Mouse (Mus musculus) gastrocnemius, postnatal 14 days (tissue): ENCODE measurements around the gene Obox7. TPM values are rescaled to one million over a fixed set of nuclear protein-coding genes. Genes with fewer than 3 reads are reported as not detected.
A peak's percentile ranks its signal among the peaks of the same experiment; 100 is the strongest.
"Not testable (repeated sequence)": the region's sequence is repeated elsewhere in the genome, so short reads cannot be mapped to it uniquely, and the experiment has no call there.

Experiments
- DNase-seq: peaks from one replicate; pipeline ENCODE4 v3.0.0; 2021; ENCODE audit warnings: mixed read lengths
- intact Hi-C: fragments of 180-260 bp; cut with DNase I; formaldehyde crosslinking; loops from one replicate; pipeline ENCODE4 v1.15.1; 2025; ENCODE audit warnings: low total_unique reads
- long read RNA-seq, 2 experiments: library from polyadenylated mRNA; stranded (forward); transcript quantifications; one replicate each; pipeline ENCODE4 v2.0.0; 2021
- total RNA-seq, 2 experiments: library from RNA; stranded (reverse); gene quantifications; 2 replicates each; pipeline ENCODE4 v1.2.3; 2021

The Obox7 gene
- total RNA-seq = not detected
- long read RNA-seq, experiment 1 = 0 reads
- long read RNA-seq, experiment 2 = 0 reads

GRCm38 (mm10) chr7:14659196-14659595 lies at the start of gene Obox7:
Gene Obox7 (plus strand): TSS chr7:14659496.
- DNase-seq, intact Hi-C loops: not testable (repeated sequence)

GRCm38 (mm10) chr7:14622556-14623542 lies 36.4 kb upstream of the Obox7 start:
- intact Hi-C loops = not testable (repeated sequence)
- DNase-seq = peak; percentile 11

Other genes starting within 250 kb of the Obox7 start
- gene Sult2a8, start 212.7 kb upstream of the Obox7 start, total RNA-seq = not detected
- gene Sult2a7, start 165.3 kb upstream of the Obox7 start, total RNA-seq = not detected
- gene Vmn1r90, start 96.0 kb upstream of the Obox7 start, total RNA-seq = under 1 TPM in 1 of 2 experiments, not detected in 1; 0.04 TPM